Mouse (Mus musculus): Measurements from ENCODE around the gene Klf7. TPM values are rescaled to one million over a fixed set of nuclear protein-coding genes. Genes with fewer than 3 reads are reported as not detected.
A peak's percentile ranks its signal among the peaks of the same experiment; 100 is the strongest.

The Klf7 gene
- polyA plus RNA-seq, 1 experiment from 2014 or later = 35.5 TPM

GRCm38 (mm10) chr1:64084706-64085105 lies 37.4 kb downstream of the Klf7 start:
- DNase-seq (ENCODE audit: low spot score) = no peak
- 93% methylated on average over 3 of the region's 3 CpGs for WGBS
- no peak overlapping the region for H3K27ac ChIP-seq (ENCODE audit: low read depth, low read length)

GRCm38 (mm10) chr1:64081791-64082190 lies 40.3 kb downstream of the Klf7 start:
- no peaks in the 10 kb centered on the region for H3K9me3 ChIP-seq (ENCODE audit: control insufficient read depth, low read length)
- no peaks in the 10 kb centered on the region for H3K27me3 ChIP-seq (ENCODE audit: control insufficient read depth, insufficient read depth, low read length)
- no peaks in the 10 kb centered on the region for H3K36me3 ChIP-seq (ENCODE audit: control insufficient read depth, insufficient read depth, low read length)
- 90% methylated on average over 1 of the region's 1 CpGs for WGBS
- DNase-seq (ENCODE audit: low spot score) (no peak), ATAC-seq (ENCODE audit: insufficient read depth, low FRiP score, low TSS enrichment) (no peak)
- no peak overlapping the region for H3K4me3 ChIP-seq (ENCODE audit: low read depth, low read length)
- H3K4me1 ChIP-seq (ENCODE audit: control insufficient read depth, insufficient read depth, low read length) = 0 out of 2 replicates have a peak, but pooled peaks cover 4% of the 10 kb centered on the region
- no peak overlapping the region for H3K4me2 ChIP-seq (ENCODE audit: low read depth)
- no peak overlapping the region for H3K27ac ChIP-seq (ENCODE audit: low read depth, low read length)
- no peak overlapping the region for H3K9ac ChIP-seq (ENCODE audit: low read length)

More at GRCm38 (mm10) chr1:64084706-64085105, 37.4 kb downstream of the Klf7 start:
- Histone ChIP-seq H3K4me3 (ENCODE audit: low read depth, low read length) (no peak overlapping the region), H3K36me3 (ENCODE audit: control insufficient read depth, insufficient read depth, low read length) (no peaks in the 10 kb centered on the region), H3K9me3 (ENCODE audit: control insufficient read depth, low read length) (no peaks in the 10 kb centered on the region), H3K9ac (ENCODE audit: low read length) (no peak overlapping the region), H3K27me3 (ENCODE audit: control insufficient read depth, insufficient read depth, low read length) (no peaks in the 10 kb centered on the region), H3K4me2 (ENCODE audit: low read depth) (no peak overlapping the region), H3K4me1 (ENCODE audit: control insufficient read depth, insufficient read depth, low read length) (peaks cover 11% of the 10 kb centered on the region)
- no peak for ATAC-seq (ENCODE audit: insufficient read depth, low FRiP score, low TSS enrichment)

DNA sequence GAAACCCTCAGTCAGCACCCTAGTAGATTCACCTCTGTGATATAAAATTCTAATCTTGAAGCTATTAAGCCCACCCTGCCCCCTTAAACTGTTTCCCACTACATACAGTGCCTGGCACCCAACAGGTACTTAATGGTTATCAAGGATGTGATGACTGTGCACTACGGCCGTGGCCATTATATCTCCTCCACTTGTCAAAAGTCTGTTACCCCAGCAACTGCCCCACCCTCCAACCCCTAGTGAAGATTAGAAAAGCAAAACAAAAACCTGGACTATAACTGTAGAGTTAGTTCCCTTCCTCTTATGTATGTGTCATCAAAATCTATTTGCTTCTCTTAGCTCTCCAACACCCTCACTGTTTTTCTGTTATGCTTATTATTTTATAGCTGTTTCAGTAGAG lies 40.9 kb downstream of the Klf7 start:
- no peaks in the 10 kb centered on the region for H3K9me3 ChIP-seq (ENCODE audit: control insufficient read depth, low read length)
- no peak overlapping the region for H3K4me3 ChIP-seq (ENCODE audit: low read depth, low read length)
- H3K27me3 ChIP-seq (ENCODE audit: control insufficient read depth, insufficient read depth, low read length) = no peaks in the 10 kb centered on the region
- no peak overlapping the region for H3K4me2 ChIP-seq (ENCODE audit: low read depth)
- H3K36me3 ChIP-seq (ENCODE audit: control insufficient read depth, insufficient read depth, low read length) = no peaks in the 10 kb centered on the region
- no peak for DNase-seq (ENCODE audit: low spot score)
- WGBS = 57% methylated on average over 2 of the region's 2 CpGs
- H3K9ac ChIP-seq (ENCODE audit: low read length) = no peak overlapping the region
- H3K4me1 ChIP-seq (ENCODE audit: control insufficient read depth, insufficient read depth, low read length) = 0 out of 2 replicates have a peak, but pooled peaks cover 4% of the 10 kb centered on the region
- ATAC-seq (ENCODE audit: insufficient read depth, low FRiP score, low TSS enrichment) = no peak
- no peak overlapping the region for H3K27ac ChIP-seq (ENCODE audit: low read depth, low read length)

- Histone ChIP-seq H3K9me3 (ENCODE audit: control insufficient read depth, low read length) (no peaks in the 10 kb centered on the region), H3K27ac (ENCODE audit: low read depth, low read length) (no peak overlapping the region), H3K36me3 (ENCODE audit: control insufficient read depth, insufficient read depth, low read length) (no peaks in the 10 kb centered on the region; the same call in 1 of the 2 replicates), H3K4me3 (ENCODE audit: low read depth, low read length) (no peak overlapping the region), H3K9ac (ENCODE audit: low read length) (no peak overlapping the region), H3K4me1 (ENCODE audit: control insufficient read depth, insufficient read depth, low read length) (0 out of 2 replicates have a peak, but pooled peaks cover 4% of the 10 kb centered on the region), H3K4me2 (ENCODE audit: low read depth) (no peak overlapping the region), H3K27me3 (ENCODE audit: control insufficient read depth, insufficient read depth, low read length) (no peaks in the 10 kb centered on the region)
- DNase-seq (ENCODE audit: low spot score) (no peak), ATAC-seq (ENCODE audit: insufficient read depth, low FRiP score, low TSS enrichment) (no peak)
- WGBS = 87% methylated on average over 2 of the region's 2 CpGs
Measured at GRCm38 (mm10) chr1:64080263-64080662, 41.8 kb downstream of the Klf7 start.

DNA sequence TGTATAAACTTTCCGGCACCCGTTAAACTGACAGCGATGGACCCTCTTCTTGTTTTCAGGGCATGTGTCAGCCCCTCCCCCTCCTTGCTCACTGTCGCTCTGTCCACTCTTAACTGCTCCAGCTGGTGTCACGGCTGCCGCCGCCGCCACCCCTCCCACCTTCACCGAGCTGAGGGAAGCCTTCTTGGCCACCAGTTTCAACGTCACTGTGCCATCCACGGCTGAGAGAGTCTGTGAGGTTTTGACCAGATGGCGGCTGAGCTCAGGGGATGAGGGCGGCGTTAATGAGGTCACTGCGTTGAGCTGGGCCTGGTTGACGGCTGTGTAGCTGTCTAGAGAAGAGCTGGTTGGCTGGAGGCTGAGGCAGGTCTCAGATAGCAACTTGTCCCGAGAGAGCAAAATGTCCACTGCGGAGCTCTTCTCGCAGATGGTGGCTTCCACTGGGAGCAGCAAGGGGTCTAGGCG lies 43.3 kb downstream of the Klf7 start:
- H3K27ac ChIP-seq (ENCODE audit: low read depth, low read length) = peak overlapping the region; percentile 8; the same call in 1 of the 2 replicates
- no peak overlapping the region for H3K4me3 ChIP-seq (ENCODE audit: low read depth, low read length)
- H3K4me1 ChIP-seq (ENCODE audit: control insufficient read depth, insufficient read depth, low read length) = 0 out of 2 replicates have a peak, but pooled peaks cover 4% of the 10 kb centered on the region
- no peak overlapping the region for H3K9ac ChIP-seq (ENCODE audit: low read length)
- DNase-seq (ENCODE audit: low spot score) (no peak), ATAC-seq (ENCODE audit: insufficient read depth, low FRiP score, low TSS enrichment) (no peak)
- no peaks in the 10 kb centered on the region; the same call in 1 of the 2 replicates for H3K36me3 ChIP-seq (ENCODE audit: control insufficient read depth, insufficient read depth, low read length)
- no peaks in the 10 kb centered on the region for H3K27me3 ChIP-seq (ENCODE audit: control insufficient read depth, insufficient read depth, low read length)
- 64% methylated on average over 19 of the region's 20 CpGs for WGBS
- H3K4me2 ChIP-seq (ENCODE audit: low read depth) = no peak overlapping the region
- no peaks in the 10 kb centered on the region for H3K9me3 ChIP-seq (ENCODE audit: control insufficient read depth, low read length)

DNA sequence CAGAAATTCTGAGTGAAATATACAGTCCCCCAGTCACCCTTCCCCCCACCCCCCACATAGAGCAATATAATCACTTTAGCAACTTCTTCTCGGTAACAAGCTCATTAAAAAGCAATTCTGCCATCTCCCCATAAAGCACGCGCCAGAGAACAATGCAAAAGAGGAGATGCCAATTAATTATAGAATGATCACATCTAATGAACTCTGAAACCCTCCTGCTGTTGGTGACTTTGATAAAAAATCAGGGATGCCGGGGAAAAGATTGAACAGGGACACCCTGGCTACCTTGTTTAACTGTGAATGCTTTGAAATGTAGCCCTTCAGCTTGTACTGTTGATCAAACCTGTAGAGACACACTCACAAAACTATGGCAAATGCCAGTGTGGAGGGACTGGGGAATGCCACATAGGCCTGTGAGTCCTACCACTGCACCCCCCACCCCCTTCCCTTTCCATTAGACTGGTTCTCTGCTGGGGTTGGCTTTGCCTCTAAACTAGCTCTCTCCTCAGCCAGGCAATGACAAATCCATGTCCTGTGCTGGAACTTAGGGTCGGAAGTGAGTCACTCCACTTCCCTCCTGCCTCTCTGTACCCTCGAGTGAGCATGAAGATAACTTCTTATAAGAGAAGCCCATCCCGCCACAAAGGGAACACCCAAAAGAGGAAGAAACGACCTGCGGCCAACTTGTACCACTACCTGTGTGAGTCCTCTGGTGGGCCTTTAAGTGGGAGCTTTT lies 43.9 kb downstream of the Klf7 start:
- Histone ChIP-seq H3K36me3 (ENCODE audit: control insufficient read depth, insufficient read depth, low read length) (no peaks in the 10 kb centered on the region; the same call in 1 of the 2 replicates), H3K9me3 (ENCODE audit: control insufficient read depth, low read length) (no peaks in the 10 kb centered on the region), H3K27me3 (ENCODE audit: control insufficient read depth, insufficient read depth, low read length) (no peaks in the 10 kb centered on the region), H3K27ac (ENCODE audit: low read depth, low read length) (no peak overlapping the region; the same call in 1 of the 2 replicates), H3K4me1 (ENCODE audit: control insufficient read depth, insufficient read depth, low read length) (0 out of 2 replicates have a peak, but pooled peaks cover 4% of the 10 kb centered on the region), H3K9ac (ENCODE audit: low read length) (no peak overlapping the region), H3K4me2 (ENCODE audit: low read depth) (no peak overlapping the region), H3K4me3 (ENCODE audit: low read depth, low read length) (no peak overlapping the region)
- WGBS = 80% methylated on average over 9 of the region's 9 CpGs
- ATAC-seq (ENCODE audit: insufficient read depth, low FRiP score, low TSS enrichment) = no peak
- no peak for DNase-seq (ENCODE audit: low spot score)

GRCm38 (mm10) chr1:64074051-64074450 lies 48.0 kb downstream of the Klf7 start:
- Histone ChIP-seq H3K4me1 (ENCODE audit: control insufficient read depth, insufficient read depth, low read length) (0 out of 2 replicates have a peak, but pooled peaks cover 4% of the 10 kb centered on the region), H3K27ac (ENCODE audit: low read depth, low read length) (0 out of 2 replicates have a peak overlapping the region, but pooled peaks have one; percentile 14), H3K9me3 (ENCODE audit: control insufficient read depth, low read length) (no peaks in the 10 kb centered on the region), H3K4me2 (ENCODE audit: low read depth) (no peak overlapping the region), H3K36me3 (ENCODE audit: control insufficient read depth, insufficient read depth, low read length) (no peaks in the 10 kb centered on the region; the same call in 1 of the 2 replicates), H3K4me3 (ENCODE audit: low read depth, low read length) (no peak overlapping the region), H3K9ac (ENCODE audit: low read length) (no peak overlapping the region), H3K27me3 (ENCODE audit: control insufficient read depth, insufficient read depth, low read length) (no peaks in the 10 kb centered on the region)
- DNase-seq (ENCODE audit: low spot score) = no peak
- no peak for ATAC-seq (ENCODE audit: insufficient read depth, low FRiP score, low TSS enrichment)
- WGBS = 85% methylated on average over 5 of the region's 5 CpGs

DNA sequence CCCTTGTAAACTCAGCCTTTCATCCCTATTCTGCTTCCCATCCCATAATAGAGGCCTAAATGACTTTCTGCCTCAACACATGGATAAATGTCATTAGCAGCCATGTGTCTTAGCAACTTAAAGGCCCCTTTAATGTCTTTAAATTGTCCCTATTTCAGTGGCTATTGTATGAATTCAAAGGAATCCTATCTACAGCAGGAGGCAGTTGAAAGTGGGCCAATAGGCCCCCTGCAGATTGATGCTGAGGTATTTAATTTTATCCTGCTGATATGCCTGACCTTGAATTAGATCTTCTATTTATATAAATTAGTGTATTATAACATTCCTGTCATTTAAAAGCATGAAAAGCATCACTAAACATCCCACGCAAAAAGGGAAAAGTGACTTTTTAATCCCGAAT lies 51.1 kb downstream of the Klf7 start:
- no peak overlapping the region for H3K9ac ChIP-seq (ENCODE audit: low read length)
- H3K27ac ChIP-seq (ENCODE audit: low read depth, low read length) = no peak overlapping the region
- no peak for DNase-seq (ENCODE audit: low spot score)
- no peaks in the 10 kb centered on the region for H3K9me3 ChIP-seq (ENCODE audit: control insufficient read depth, low read length)
- H3K27me3 ChIP-seq (ENCODE audit: control insufficient read depth, insufficient read depth, low read length) = no peaks in the 10 kb centered on the region
- H3K36me3 ChIP-seq (ENCODE audit: control insufficient read depth, insufficient read depth, low read length) = no peaks in the 10 kb centered on the region; the same call in 1 of the 2 replicates
- peaks cover 7% of the 10 kb centered on the region; the same call in 1 of the 2 replicates for H3K4me1 ChIP-seq (ENCODE audit: control insufficient read depth, insufficient read depth, low read length)
- no peak for ATAC-seq (ENCODE audit: insufficient read depth, low FRiP score, low TSS enrichment)
- no peak overlapping the region for H3K4me3 ChIP-seq (ENCODE audit: low read depth, low read length)
- WGBS = 78% methylated on average over 2 of the region's 2 CpGs
- no peak overlapping the region for H3K4me2 ChIP-seq (ENCODE audit: low read depth)

Measured in neural tube, embryonic 11.5 days (tissue).